Mouse (Mus musculus): Measurements from ENCODE around the gene Gfy. TPM values are rescaled to one million over a fixed set of nuclear protein-coding genes. Genes with fewer than 3 reads are reported as not detected.

Gfy gene
- polyA plus RNA-seq, 1 experiment from 2014 or later = not detected

DNA sequence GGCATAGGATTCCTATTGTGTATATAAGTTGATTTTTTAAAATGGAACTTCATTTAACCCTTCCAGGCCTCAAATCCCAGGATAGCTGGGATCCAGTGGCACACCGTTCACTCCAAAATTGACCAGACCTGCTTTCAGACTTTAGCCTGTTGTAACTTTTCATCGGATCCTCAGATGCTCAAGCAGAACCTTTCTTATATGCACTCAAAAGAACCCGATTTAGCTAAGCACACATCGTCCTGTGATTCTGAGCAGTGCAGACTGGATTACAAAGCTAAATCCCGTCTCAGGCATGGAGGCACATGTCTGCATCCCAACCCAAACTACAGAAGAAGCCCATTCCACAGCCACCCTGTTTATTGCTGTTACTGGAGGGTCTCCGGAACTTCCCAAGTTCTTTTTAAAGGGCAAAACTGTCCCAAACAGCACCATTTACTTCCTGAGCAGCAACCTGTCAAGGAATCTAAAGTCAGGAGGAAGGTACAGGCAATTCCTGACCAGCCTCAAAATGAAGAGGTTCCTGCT, 51.6 kb downstream of the Gfy start:
- H3K9ac ChIP-seq (replicated peaks; ENCODE audit: low read length) = peak overlapping the region; percentile 97
- no peaks in the 10 kb centered on the region for H3K9me3 ChIP-seq (ENCODE audit: control insufficient read depth, low read length)
- ATAC-seq (ENCODE audit: low FRiP score, low TSS enrichment) (no peak), DNase-seq (no peak)
- under 1% methylated on average over 6 of the region's 6 CpGs for WGBS
- peak overlapping the region; percentile 98 for H3K4me2 ChIP-seq (ENCODE audit: low read length)
- H3K27ac ChIP-seq (replicated peaks; ENCODE audit: low read depth, low read length) = peak overlapping the region; percentile 81
- H3K4me3 ChIP-seq (replicated peaks; ENCODE audit: low read depth, low read length) = peak overlapping the region; percentile 85
- peaks cover 33% of the 10 kb centered on the region for H3K36me3 ChIP-seq (ENCODE audit: control insufficient read depth, insufficient read depth, low read length)
- H3K27me3 ChIP-seq (ENCODE audit: control insufficient read depth, insufficient read depth, low read length) = no peaks in the 10 kb centered on the region
- peaks cover 19% of the 10 kb centered on the region for H3K4me1 ChIP-seq (ENCODE audit: control insufficient read depth, insufficient read depth, low read length)

GRCm38 (mm10) chr7:45126844-45127699, 52.3 kb downstream of the Gfy start:
- peak; percentile 7 for DNase-seq
- WGBS = 53% methylated on average over 21 of the region's 21 CpGs
- ATAC-seq (ENCODE audit: low FRiP score, low TSS enrichment) = no peak
- H3K4me1 ChIP-seq (ENCODE audit: control insufficient read depth, insufficient read depth, low read length) = peaks cover 20% of the 10 kb centered on the region
- H3K27me3 ChIP-seq (ENCODE audit: control insufficient read depth, insufficient read depth, low read length) = no peaks in the 10 kb centered on the region
- no peaks in the 10 kb centered on the region for H3K9me3 ChIP-seq (ENCODE audit: control insufficient read depth, low read length)
- H3K9ac ChIP-seq (replicated peaks; ENCODE audit: low read length) = peak overlapping the region; percentile 97
- H3K4me3 ChIP-seq (replicated peaks; ENCODE audit: low read depth, low read length) = peak overlapping the region; percentile 85
- peak overlapping the region; percentile 98 for H3K4me2 ChIP-seq (ENCODE audit: low read length)
- peak overlapping the region; percentile 81 for H3K27ac ChIP-seq (replicated peaks; ENCODE audit: low read depth, low read length)
- peaks cover 40% of the 10 kb centered on the region for H3K36me3 ChIP-seq (ENCODE audit: control insufficient read depth, insufficient read depth, low read length)

Small RNA genes within 50 kb of the gene (microRNA-seq; reads per million reads assigned to microRNA genes)
- gene Mir5121 = 16.9 reads per million, percentile 38 among the genes with 10 or more reads in this experiment
- gene Mir7055 = not detected

Other genes with a start within 250 kb of the Gfy start
- gene Tsks, start 236.4 kb downstream of the Gfy start, polyA plus RNA-seq (2014; fragmentation: Nextera tagmentation; extraction: Ambion mirVana) = not detected in 2 replicates
- 50.1 and 52.3 TPM in 2 replicates for gene Cpt1c, start 204.7 kb downstream of the Gfy start, polyA plus RNA-seq (2014; fragmentation: Nextera tagmentation; extraction: Ambion mirVana)
- 236 and 281 TPM in 2 replicates for gene Prmt1, start 193.0 kb downstream of the Gfy start, polyA plus RNA-seq (2014; fragmentation: Nextera tagmentation; extraction: Ambion mirVana)
- gene Irf3, start 181.9 kb downstream of the Gfy start, polyA plus RNA-seq (2014; fragmentation: Nextera tagmentation; extraction: Ambion mirVana) = 46.7 and 54.0 TPM in 2 replicates
- 11.8 and 15.4 TPM in 2 replicates for gene Bcl2l12, start 180.9 kb downstream of the Gfy start, polyA plus RNA-seq (2014; fragmentation: Nextera tagmentation; extraction: Ambion mirVana)
- gene Scaf1, start 163.2 kb downstream of the Gfy start, polyA plus RNA-seq (2014; fragmentation: Nextera tagmentation; extraction: Ambion mirVana) = 60.6 and 61.2 TPM in 2 replicates
- gene Rras, start 161.6 kb downstream of the Gfy start, polyA plus RNA-seq (2014; fragmentation: Nextera tagmentation; extraction: Ambion mirVana) = 9.7 and 13.2 TPM in 2 replicates
- gene Prr12, start 126.7 kb downstream of the Gfy start, polyA plus RNA-seq (2014; fragmentation: Nextera tagmentation; extraction: Ambion mirVana) = 19.5 and 21.4 TPM in 2 replicates
- 55.3 and 65.9 TPM in 2 replicates for gene Nosip, start 117.1 kb downstream of the Gfy start, polyA plus RNA-seq (2014; fragmentation: Nextera tagmentation; extraction: Ambion mirVana)
- 10.1 and 12.2 TPM in 2 replicates for gene Prrg2, start 116.9 kb downstream of the Gfy start, polyA plus RNA-seq (2014; fragmentation: Nextera tagmentation; extraction: Ambion mirVana)
- gene Rcn3, start 87.3 kb downstream of the Gfy start, polyA plus RNA-seq (2014; fragmentation: Nextera tagmentation; extraction: Ambion mirVana) = 31.2 and 59.3 TPM in 2 replicates
- gene Fcgrt, start 75.7 kb downstream of the Gfy start, polyA plus RNA-seq (2014; fragmentation: Nextera tagmentation; extraction: Ambion mirVana) = 4.8 and 21.8 TPM in 2 replicates
- gene Rps11, start 55.1 kb downstream of the Gfy start, polyA plus RNA-seq (2014; fragmentation: Nextera tagmentation; extraction: Ambion mirVana) = 915 and 960 TPM in 2 replicates
- 746 and 846 TPM in 2 replicates for gene Rpl13a, start 50.8 kb downstream of the Gfy start, polyA plus RNA-seq (2014; fragmentation: Nextera tagmentation; extraction: Ambion mirVana)
- 0.53 TPM in 1 of 2 replicates, not detected in the other for gene Gm45713, start 43.3 kb downstream of the Gfy start, polyA plus RNA-seq (2014; fragmentation: Nextera tagmentation; extraction: Ambion mirVana)
- gene Flt3l, start 43.1 kb downstream of the Gfy start, polyA plus RNA-seq (2014; fragmentation: Nextera tagmentation; extraction: Ambion mirVana) = 0.50 and 1.4 TPM in 2 replicates
- 92.8 and 96.2 TPM in 2 replicates for gene Pih1d1, start 25.3 kb downstream of the Gfy start, polyA plus RNA-seq (2014; fragmentation: Nextera tagmentation; extraction: Ambion mirVana)
- 21.2 and 24.1 TPM in 2 replicates for gene Aldh16a1, start 25.0 kb downstream of the Gfy start, polyA plus RNA-seq (2014; fragmentation: Nextera tagmentation; extraction: Ambion mirVana)
- gene Slc17a7, start 15.6 kb downstream of the Gfy start, polyA plus RNA-seq (2014; fragmentation: Nextera tagmentation; extraction: Ambion mirVana) = 0.39 and 0.62 TPM in 2 replicates
- 0.68 and 1.4 TPM in 2 replicates for gene Pth2, start 1.4 kb upstream of the Gfy start, polyA plus RNA-seq (2014; fragmentation: Nextera tagmentation; extraction: Ambion mirVana)
- 0.33 and 0.34 TPM in 2 replicates for gene Ccdc155, start 25.3 kb upstream of the Gfy start, polyA plus RNA-seq (2014; fragmentation: Nextera tagmentation; extraction: Ambion mirVana)
- 2.4 and 2.7 TPM in 2 replicates for gene Dkkl1, start 32.6 kb upstream of the Gfy start, polyA plus RNA-seq (2014; fragmentation: Nextera tagmentation; extraction: Ambion mirVana)
- 38.4 and 59.7 TPM in 2 replicates for gene Tead2, start 36.2 kb upstream of the Gfy start, polyA plus RNA-seq (2014; fragmentation: Nextera tagmentation; extraction: Ambion mirVana)
- gene Cd37, start 59.5 kb upstream of the Gfy start, polyA plus RNA-seq (2014; fragmentation: Nextera tagmentation; extraction: Ambion mirVana) = 0.76 and 1.0 TPM in 2 replicates
- gene Slc6a16, start 61.5 kb upstream of the Gfy start, polyA plus RNA-seq (2014; fragmentation: Nextera tagmentation; extraction: Ambion mirVana) = 0.16 and 0.54 TPM in 2 replicates
- gene Slc6a21, start 97.9 kb upstream of the Gfy start, polyA plus RNA-seq (2014; fragmentation: Nextera tagmentation; extraction: Ambion mirVana) = not detected in 2 replicates
- gene Trpm4, start 154.2 kb upstream of the Gfy start, polyA plus RNA-seq (2014; fragmentation: Nextera tagmentation; extraction: Ambion mirVana) = 8.4 and 9.5 TPM in 2 replicates
- gene Hrc, start 155.7 kb upstream of the Gfy start, polyA plus RNA-seq (2014; fragmentation: Nextera tagmentation; extraction: Ambion mirVana) = not detected in 2 replicates
- 26.9 and 28.0 TPM in 2 replicates for gene Ppfia3, start 187.4 kb upstream of the Gfy start, polyA plus RNA-seq (2014; fragmentation: Nextera tagmentation; extraction: Ambion mirVana)
- 11.6 and 26.5 TPM in 2 replicates for gene Lin7b, start 191.0 kb upstream of the Gfy start, polyA plus RNA-seq (2014; fragmentation: Nextera tagmentation; extraction: Ambion mirVana)
- 80.6 and 135 TPM in 2 replicates for gene Snrnp70, start 216.2 kb upstream of the Gfy start, polyA plus RNA-seq (2014; fragmentation: Nextera tagmentation; extraction: Ambion mirVana)
- not detected in 2 replicates for gene Kcna7, start 226.1 kb upstream of the Gfy start, polyA plus RNA-seq (2014; fragmentation: Nextera tagmentation; extraction: Ambion mirVana)
- not detected in 2 replicates for gene Ntf5, start 234.1 kb upstream of the Gfy start, polyA plus RNA-seq (2014; fragmentation: Nextera tagmentation; extraction: Ambion mirVana)
- gene Lhb, start 241.3 kb upstream of the Gfy start, polyA plus RNA-seq (2014; fragmentation: Nextera tagmentation; extraction: Ambion mirVana) = 0.34 TPM in 1 of 2 replicates, not detected in the other

Data from midbrain, embryonic 14.5 days (tissue).